Mouse (Mus musculus) liver, postnatal 0 days (tissue): Measurements from ENCODE around the gene Tepp.

Source experiments
- CTCF ChIP-seq: sonication (generic); IDR thresholded peaks from 2 replicates; pipeline ENCODE4 v1.5.1; 2016; ENCODE audit warnings: antibody characterized with exemption, low read depth
- EP300 ChIP-seq: IDR thresholded peaks from 2 replicates; pipeline ENCODE4 v1.6.1; 2016; ENCODE audit warnings: antibody characterized with exemption, low read depth, mild to moderate bottlenecking

DNA sequence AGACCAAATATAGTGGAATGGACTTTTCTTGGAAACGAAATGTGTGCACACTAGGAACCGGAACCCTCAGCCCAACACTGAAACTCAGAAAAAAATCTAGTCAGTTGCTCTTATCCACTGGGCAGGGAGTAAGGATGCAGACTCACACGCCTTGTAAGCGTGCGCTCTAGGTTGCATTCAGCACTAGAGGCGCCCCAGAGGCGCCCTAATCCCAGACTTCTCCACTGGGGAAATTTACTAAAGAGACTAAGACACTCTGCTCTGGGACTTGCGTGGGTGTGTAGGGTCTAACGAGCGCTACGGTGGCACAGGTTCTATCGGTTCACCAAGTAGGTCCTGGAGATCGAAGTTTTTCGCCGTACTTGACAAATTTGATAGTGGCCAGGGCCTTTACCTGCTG is 41.1 kb downstream of the Tepp start:
- TF ChIP-seq CTCF (peak; percentile 31; the same call in 1 of the 2 replicates), EP300 (no peak)
